Mouse (Mus musculus) hindbrain, embryonic 12.5 days (tissue): ENCODE results near the gene Tas2r135. TPM values are rescaled to one million over a fixed set of nuclear protein-coding genes. Genes with fewer than 3 reads are reported as not detected.

Experiments used
- ATAC-seq: fragments of 200-750 bp; cut with Nextera tagmentation; 2 replicates; pipeline ENCODE4 v1.8.0; 2017; ENCODE audit warnings: moderate TSS enrichment; ENCODE audit not compliant: low FRiP score
- H3K27ac ChIP-seq: fragments of 300-500 bp; sonication (generic); 2 replicates; pipeline ENCODE4 v1.5.1; 2016; ENCODE audit warnings: mild to moderate bottlenecking
- H3K27me3 ChIP-seq: fragments of 300-500 bp; sonication (generic); 2 replicates; pipeline ENCODE4 v1.6.1; 2016; ENCODE audit warnings: mild to moderate bottlenecking
- H3K36me3 ChIP-seq: fragments of 300-500 bp; sonication (generic); 2 replicates; pipeline ENCODE4 v1.6.1; 2016; ENCODE audit warnings: mild to moderate bottlenecking
- H3K4me1 ChIP-seq: fragments of 300-500 bp; sonication (generic); 2 replicates; pipeline ENCODE4 v1.6.1; 2016
- H3K4me2 ChIP-seq: fragments of 300-500 bp; sonication (generic); replicated peaks from 2 replicates; pipeline ENCODE4 v1.6.1; 2016; ENCODE audit warnings: mild to moderate bottlenecking
- H3K4me3 ChIP-seq: fragments of 300-500 bp; sonication (generic); 2 replicates; pipeline ENCODE4 v1.5.1; 2016; ENCODE audit warnings: mild to moderate bottlenecking
- H3K9ac ChIP-seq: fragments of 300-500 bp; sonication (generic); 2 replicates; pipeline ENCODE4 v1.6.1; 2016; ENCODE audit warnings: mild to moderate bottlenecking, moderate library complexity
- H3K9me3 ChIP-seq: fragments of 300-500 bp; sonication (generic); replicated peaks from 2 replicates; pipeline ENCODE4 v1.6.1; 2016; ENCODE audit warnings: mild to moderate bottlenecking
- WGBS: fragments of 180-500 bp; shearing (Covaris S2); methylation state at CpG from one replicate; pipeline ENCODE4 v1.1.7; 2016; 5-methylcytosine and 5-hydroxymethylcytosine counted together
- polyA plus RNA-seq: library from polyadenylated mRNA; unstranded; fragments of >200 nt; fragmentation: Nextera tagmentation; extraction: Ambion mirVana; gene quantifications from 2 replicates; pipeline ENCODE4 v1.2.1, GENCODE M21; 2016

Gene Tas2r135
- polyA plus RNA-seq, 1 experiment from 2014 or later = not detected

- H3K4me1 ChIP-seq = no peaks in the 10 kb centered on the region
- 70% methylated on average over 1 of the region's 1 CpGs for WGBS
Measured at GRCm38 (mm10) chr6:42399938-42400337, 5.3 kb upstream of the Tas2r135 start, which contains the start of gene Tas2r143. Gene Tas2r143, plus strand, starts transcription at chr6:42400238.

GRCm38 (mm10) chr6:42419443-42419842 is 14.2 kb downstream of the Tas2r135 start:
- H3K27ac ChIP-seq = no peak overlapping the region
- H3K4me3 ChIP-seq = no peak overlapping the region
- no peak overlapping the region for H3K9ac ChIP-seq
- WGBS = 92% methylated on average over 2 of the region's 2 CpGs
- H3K4me1 ChIP-seq = no peaks in the 10 kb centered on the region
- no peak overlapping the region for H3K4me2 ChIP-seq
- H3K36me3 ChIP-seq = no peaks in the 10 kb centered on the region
- ATAC-seq = no peak
- H3K9me3 ChIP-seq = no peaks in the 10 kb centered on the region
- H3K27me3 ChIP-seq = no peaks in the 10 kb centered on the region

More at GRCm38 (mm10) chr6:42399938-42400337, 5.3 kb upstream of the Tas2r135 start, which contains the start of gene Tas2r143:
- H3K27me3 ChIP-seq = no peaks in the 10 kb centered on the region
- H3K4me3 ChIP-seq = no peak within 1 kb of the TSS
- H3K4me2 ChIP-seq = no peak within 1 kb of the TSS
- H3K9me3 ChIP-seq = no peaks in the 10 kb centered on the region
- ATAC-seq = no peak
- no peaks in the 10 kb centered on the region for H3K36me3 ChIP-seq
- no peak within 1 kb of the TSS for H3K27ac ChIP-seq
- no peak within 1 kb of the TSS for H3K9ac ChIP-seq

- no peak for ATAC-seq
- 84% methylated on average over 2 of the region's 2 CpGs for WGBS
Measured at GRCm38 (mm10) chr6:42421439-42421838, 16.2 kb downstream of the Tas2r135 start.

GRCm38 (mm10) chr6:42424472-42424871 is 19.2 kb downstream of the Tas2r135 start:
- no peak for ATAC-seq
- Histone ChIP-seq H3K9ac (no peak overlapping the region), H3K4me3 (no peak overlapping the region), H3K4me1 (no peaks in the 10 kb centered on the region), H3K9me3 (no peaks in the 10 kb centered on the region), H3K4me2 (no peak overlapping the region), H3K27ac (no peak overlapping the region), H3K27me3 (no peaks in the 10 kb centered on the region), H3K36me3 (no peaks in the 10 kb centered on the region)
- WGBS = 92% methylated on average over 3 of the region's 3 CpGs

More at GRCm38 (mm10) chr6:42421439-42421838, 16.2 kb downstream of the Tas2r135 start:
- Histone ChIP-seq H3K27me3 (no peaks in the 10 kb centered on the region), H3K4me3 (no peak overlapping the region), H3K4me1 (no peaks in the 10 kb centered on the region), H3K9me3 (no peaks in the 10 kb centered on the region), H3K27ac (no peak overlapping the region), H3K4me2 (no peak overlapping the region), H3K36me3 (no peaks in the 10 kb centered on the region), H3K9ac (no peak overlapping the region)

- ATAC-seq = no peak
- no peaks in the 10 kb centered on the region for H3K4me1 ChIP-seq
- no peaks in the 10 kb centered on the region for H3K9me3 ChIP-seq
- H3K4me3 ChIP-seq = no peak overlapping the region
- no peaks in the 10 kb centered on the region for H3K27me3 ChIP-seq
- H3K9ac ChIP-seq = no peak overlapping the region
- 90% methylated on average over 4 of the region's 4 CpGs for WGBS
- no peak overlapping the region for H3K27ac ChIP-seq
- no peak overlapping the region for H3K4me2 ChIP-seq
- H3K36me3 ChIP-seq = no peaks in the 10 kb centered on the region
Measured at GRCm38 (mm10) chr6:42426337-42426736, 21.1 kb downstream of the Tas2r135 start.

GRCm38 (mm10) chr6:42433554-42433953 is 28.3 kb downstream of the Tas2r135 start:
- no peaks in the 10 kb centered on the region for H3K9me3 ChIP-seq
- H3K4me1 ChIP-seq = no peaks in the 10 kb centered on the region
- H3K9ac ChIP-seq = no peak overlapping the region
- H3K4me2 ChIP-seq = no peak overlapping the region
- H3K27ac ChIP-seq = no peak overlapping the region
- H3K27me3 ChIP-seq = no peaks in the 10 kb centered on the region
- 68% methylated on average over 2 of the region's 2 CpGs for WGBS
- no peak overlapping the region for H3K4me3 ChIP-seq
- no peaks in the 10 kb centered on the region for H3K36me3 ChIP-seq
- ATAC-seq = no peak

GRCm38 (mm10) chr6:42434446-42434845 is 29.2 kb downstream of the Tas2r135 start, which contains the start of gene Tas2r126:
Gene Tas2r126, plus strand, starts transcription at chr6:42434535.
- H3K9ac ChIP-seq = no peak within 1 kb of the TSS
- H3K9me3 ChIP-seq = no peaks in the 10 kb centered on the region
- H3K4me3 ChIP-seq = no peak within 1 kb of the TSS
- no peaks in the 10 kb centered on the region for H3K4me1 ChIP-seq
- no peak within 1 kb of the TSS for H3K4me2 ChIP-seq
- H3K27me3 ChIP-seq = no peaks in the 10 kb centered on the region
- H3K36me3 ChIP-seq = no peaks in the 10 kb centered on the region
- ATAC-seq = no peak
- H3K27ac ChIP-seq = no peak within 1 kb of the TSS
- 85% methylated on average over 6 of the region's 6 CpGs for WGBS

GRCm38 (mm10) chr6:42435490-42435889 is 30.3 kb downstream of the Tas2r135 start:
- ATAC-seq = no peak
- Histone ChIP-seq H3K9ac (no peak overlapping the region), H3K4me3 (no peak overlapping the region), H3K27me3 (no peaks in the 10 kb centered on the region), H3K4me1 (no peaks in the 10 kb centered on the region), H3K9me3 (no peaks in the 10 kb centered on the region), H3K27ac (no peak overlapping the region), H3K4me2 (no peak overlapping the region), H3K36me3 (no peaks in the 10 kb centered on the region)
- WGBS = 80% methylated on average over 2 of the region's 2 CpGs

- ATAC-seq = no peak
- H3K4me2 ChIP-seq = no peak overlapping the region
- H3K9ac ChIP-seq = no peak overlapping the region
- no peaks in the 10 kb centered on the region for H3K36me3 ChIP-seq
- WGBS = 83% methylated on average over 2 of the region's 2 CpGs
- H3K9me3 ChIP-seq = no peaks in the 10 kb centered on the region
- H3K27ac ChIP-seq = no peak overlapping the region
- H3K4me3 ChIP-seq = no peak overlapping the region
- H3K4me1 ChIP-seq = no peaks in the 10 kb centered on the region
- H3K27me3 ChIP-seq = no peaks in the 10 kb centered on the region
Measured at GRCm38 (mm10) chr6:42441395-42441794, 36.2 kb downstream of the Tas2r135 start.

- no peak overlapping the region for H3K9ac ChIP-seq
- H3K36me3 ChIP-seq = no peaks in the 10 kb centered on the region
- WGBS = 80% methylated on average over 2 of the region's 2 CpGs
- H3K27me3 ChIP-seq = no peaks in the 10 kb centered on the region
- ATAC-seq = no peak
- H3K4me2 ChIP-seq = no peak overlapping the region
- no peaks in the 10 kb centered on the region for H3K9me3 ChIP-seq
- H3K4me3 ChIP-seq = no peak overlapping the region
- no peak overlapping the region for H3K27ac ChIP-seq
- H3K4me1 ChIP-seq = no peaks in the 10 kb centered on the region
Measured at GRCm38 (mm10) chr6:42444491-42444890, 39.3 kb downstream of the Tas2r135 start.

GRCm38 (mm10) chr6:42447381-42447780 is 42.1 kb downstream of the Tas2r135 start:
- WGBS = 75% methylated on average over 2 of the region's 2 CpGs
- H3K27ac ChIP-seq = no peak overlapping the region
- ATAC-seq = no peak
- no peak overlapping the region for H3K4me2 ChIP-seq
- no peaks in the 10 kb centered on the region for H3K36me3 ChIP-seq
- H3K27me3 ChIP-seq = no peaks in the 10 kb centered on the region
- no peaks in the 10 kb centered on the region for H3K9me3 ChIP-seq
- H3K9ac ChIP-seq = no peak overlapping the region
- no peaks in the 10 kb centered on the region for H3K4me1 ChIP-seq
- no peak overlapping the region for H3K4me3 ChIP-seq
